Mouse (Mus musculus) heart, adult 2 months (tissue): ENCODE data around the gene Dpep2nb.
"Not testable (repeated sequence)": the region's sequence is repeated elsewhere in the genome, so short reads cannot be mapped to it uniquely, and the experiment has no call there.

Source experiments
- CTCF ChIP-seq: fragments of 200-600 bp; IDR thresholded peaks from 2 replicates; pipeline ENCODE4 v1.8.1; 2022; ENCODE audit warnings: antibody characterized with exemption, mild to moderate bottlenecking, moderate library complexity
- EP300 ChIP-seq: fragments of 200-500 bp; IDR thresholded peaks from 2 replicates; pipeline ENCODE4 v1.6.1; 2011; ENCODE audit warnings: low read depth, low read length, control low read depth; ENCODE audit not compliant: insufficient read depth
- POLR2A ChIP-seq: fragments of 200-500 bp; IDR thresholded peaks from 2 replicates; pipeline ENCODE4 v1.6.1; 2011; ENCODE audit warnings: mild to moderate bottlenecking, low read depth, low read length, control low read depth; ENCODE audit not compliant: insufficient read depth

- not testable (repeated sequence) for TF ChIP-seq POLR2A, EP300
- peak; percentile 39 for TF ChIP-seq CTCF
Observed at GRCm38 (mm10) chr8:106007891-106008290, 2.1 kb upstream of the Dpep2nb start.
